Mouse (Mus musculus): ENCODE data around the gene Olfr828.

Olfr828 gene

DNA sequence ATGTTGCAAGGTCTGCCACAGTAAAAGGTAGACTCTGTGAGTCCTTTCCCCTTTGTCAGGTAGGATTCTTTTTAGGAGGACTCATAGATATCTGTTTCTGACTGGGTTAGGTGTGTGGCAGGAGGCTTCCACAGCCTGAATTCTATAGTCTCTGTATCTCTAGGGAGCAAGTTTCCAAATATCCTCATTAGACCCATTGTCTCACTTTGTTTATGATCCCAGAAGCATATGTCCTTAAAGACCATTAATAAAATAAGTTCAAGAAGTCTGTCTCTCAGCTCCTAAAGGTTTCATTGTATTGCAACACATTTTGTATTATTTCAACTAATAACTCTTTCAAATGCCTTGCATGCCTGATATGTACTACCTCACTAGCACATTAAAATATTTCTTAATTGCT lies at the start of gene Olfr828:
Gene Olfr828, minus strand, starts transcription at position 101 of the 400 bp plus-strand sequence.
- no peak for DNase-seq (ENCODE audit: low read depth)

DNA sequence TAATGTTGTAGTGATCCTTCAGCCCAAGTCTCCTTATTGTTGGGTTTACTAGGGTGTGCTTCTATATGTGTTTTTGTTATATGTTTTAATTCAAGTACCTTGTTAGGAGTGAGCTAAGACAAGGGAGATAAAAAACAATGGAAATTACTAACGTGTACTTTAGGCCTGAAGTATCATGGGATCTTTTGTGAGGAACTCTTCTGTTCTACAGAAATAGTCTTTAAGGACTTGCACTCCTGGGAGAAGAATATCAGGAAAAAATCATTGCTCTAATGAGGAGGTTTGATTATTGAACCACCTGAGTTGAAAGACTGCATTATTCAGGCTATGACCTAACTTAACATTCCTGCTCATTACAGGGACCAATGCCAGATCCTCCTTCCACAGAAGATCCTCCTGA lies 35.3 kb upstream of the Olfr828 start, which contains the start of gene Olfr829:
Gene Olfr829, plus strand, starts transcription at position 301 of the 400 bp plus-strand sequence.
- DNase-seq (ENCODE audit: low read depth), result no peak

GRCm38 (mm10) chr9:18785316-18785715 lies 34.0 kb downstream of the Olfr828 start:
- no peak for DNase-seq (ENCODE audit: low read depth)

- no peak for DNase-seq (ENCODE audit: low read depth)
These were observed 39.9 kb downstream of the Olfr828 start for GRCm38 (mm10) chr9:18779476-18779875.

DNA sequence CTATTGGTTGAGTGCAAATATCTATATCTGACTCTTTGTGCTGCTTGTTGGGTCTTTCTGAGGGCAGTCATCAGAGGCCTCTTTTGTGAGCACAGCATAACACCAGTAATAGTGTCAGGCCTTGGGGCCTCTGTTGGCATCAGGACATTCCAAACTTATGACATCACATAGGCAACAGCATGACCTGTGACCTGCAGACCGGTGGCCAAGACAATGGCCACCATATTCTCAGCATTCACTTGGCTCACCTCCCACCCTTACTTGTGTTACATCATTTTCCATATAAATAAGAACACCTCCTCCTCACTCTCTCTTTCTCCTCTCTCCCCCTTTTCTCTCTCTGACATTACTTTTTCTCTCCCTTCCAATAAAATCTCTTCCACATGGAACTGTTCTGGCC lies 40.3 kb downstream of the Olfr828 start:
- DNase-seq (ENCODE audit: low read depth), result no peak

Measured in 416B (cell line).